Mouse (Mus musculus): ENCODE data around the gene Rabl3. TPM values are rescaled to one million over a fixed set of nuclear protein-coding genes. Genes with fewer than 3 reads are reported as not detected.

Gene Rabl3
- polyA plus RNA-seq, 1 experiment from 2014 or later, result 18.8 TPM

- 61% methylated on average over 5 of the region's 5 CpGs for WGBS
Observed at GRCm38 (mm10) chr16:37562961-37563360, 23.3 kb downstream of the Rabl3 start.

GRCm38 (mm10) chr16:37565117-37565516, 25.4 kb downstream of the Rabl3 start:
- no peaks in the 10 kb centered on the region for H3K27me3 ChIP-seq (ENCODE audit: control insufficient read depth, insufficient read depth, low read depth, low read length)
- no peaks in the 10 kb centered on the region for H3K9me3 ChIP-seq (replicated peaks; ENCODE audit: control insufficient read depth, low read length, poor library complexity, severe bottlenecking)
- WGBS, result 83% methylated on average over 1 of the region's 1 CpGs
- H3K36me3 ChIP-seq (ENCODE audit: control insufficient read depth, insufficient read depth, low read length), result 0 out of 2 replicates have a peak, but pooled peaks cover under 1% of the 10 kb centered on the region
- H3K4me1 ChIP-seq (ENCODE audit: control insufficient read depth, insufficient read depth, low read length), result no peaks in the 10 kb centered on the region
- H3K9ac ChIP-seq (ENCODE audit: low read depth, low read length), result no peak overlapping the region
- ATAC-seq, result no peak
- no peak overlapping the region for H3K4me2 ChIP-seq (ENCODE audit: low read length)
- H3K27ac ChIP-seq (ENCODE audit: low read length), result no peak overlapping the region
- no peak overlapping the region for H3K4me3 ChIP-seq (ENCODE audit: low read depth, low read length)

More at GRCm38 (mm10) chr16:37562961-37563360, 23.3 kb downstream of the Rabl3 start:
- Histone ChIP-seq H3K4me3 (ENCODE audit: low read depth, low read length) (no peak overlapping the region), H3K4me1 (ENCODE audit: control insufficient read depth, insufficient read depth, low read length) (no peaks in the 10 kb centered on the region), H3K9ac (ENCODE audit: low read depth, low read length) (no peak overlapping the region), H3K27me3 (ENCODE audit: control insufficient read depth, insufficient read depth, low read depth, low read length) (no peaks in the 10 kb centered on the region), H3K9me3 (replicated peaks; ENCODE audit: control insufficient read depth, low read length, poor library complexity, severe bottlenecking) (no peaks in the 10 kb centered on the region), H3K27ac (ENCODE audit: low read length) (no peak overlapping the region), H3K36me3 (ENCODE audit: control insufficient read depth, insufficient read depth, low read length) (0 out of 2 replicates have a peak, but pooled peaks cover 2% of the 10 kb centered on the region), H3K4me2 (ENCODE audit: low read length) (no peak overlapping the region)
- ATAC-seq, result no peak

GRCm38 (mm10) chr16:37566107-37566506, 26.4 kb downstream of the Rabl3 start:
- H3K27ac ChIP-seq (ENCODE audit: low read length), result no peak overlapping the region
- H3K9ac ChIP-seq (ENCODE audit: low read depth, low read length), result no peak overlapping the region
- H3K36me3 ChIP-seq (ENCODE audit: control insufficient read depth, insufficient read depth, low read length), result no peaks in the 10 kb centered on the region
- no peak for ATAC-seq
- H3K4me3 ChIP-seq (ENCODE audit: low read depth, low read length), result no peak overlapping the region
- 48% methylated on average over 6 of the region's 6 CpGs for WGBS
- H3K9me3 ChIP-seq (replicated peaks; ENCODE audit: control insufficient read depth, low read length, poor library complexity, severe bottlenecking), result no peaks in the 10 kb centered on the region
- H3K27me3 ChIP-seq (ENCODE audit: control insufficient read depth, insufficient read depth, low read depth, low read length), result no peaks in the 10 kb centered on the region
- no peaks in the 10 kb centered on the region for H3K4me1 ChIP-seq (ENCODE audit: control insufficient read depth, insufficient read depth, low read length)
- no peak overlapping the region for H3K4me2 ChIP-seq (ENCODE audit: low read length)

- Histone ChIP-seq H3K9ac (ENCODE audit: low read depth, low read length) (no peak overlapping the region), H3K27ac (ENCODE audit: low read length) (0 out of 2 replicates have a peak overlapping the region, but pooled peaks have one; percentile 20), H3K36me3 (ENCODE audit: control insufficient read depth, insufficient read depth, low read length) (no peaks in the 10 kb centered on the region), H3K4me3 (ENCODE audit: low read depth, low read length) (no peak overlapping the region), H3K9me3 (replicated peaks; ENCODE audit: control insufficient read depth, low read length, poor library complexity, severe bottlenecking) (no peaks in the 10 kb centered on the region), H3K27me3 (ENCODE audit: control insufficient read depth, insufficient read depth, low read depth, low read length) (no peaks in the 10 kb centered on the region), H3K4me2 (ENCODE audit: low read length) (no peak overlapping the region), H3K4me1 (ENCODE audit: control insufficient read depth, insufficient read depth, low read length) (no peaks in the 10 kb centered on the region)
- 0 out of 2 replicates have a peak, but pooled peaks have one; percentile 49 for ATAC-seq
- WGBS, result 54% methylated on average over 12 of the region's 12 CpGs
Observed at GRCm38 (mm10) chr16:37567113-37568050, 27.7 kb downstream of the Rabl3 start.

- no peak overlapping the region for H3K27ac ChIP-seq (ENCODE audit: low read length)
- ATAC-seq, result no peak
- no peak overlapping the region for H3K4me2 ChIP-seq (ENCODE audit: low read length)
- H3K4me1 ChIP-seq (ENCODE audit: control insufficient read depth, insufficient read depth, low read length), result no peaks in the 10 kb centered on the region
- WGBS, result 62% methylated on average over 3 of the region's 3 CpGs
- H3K36me3 ChIP-seq (ENCODE audit: control insufficient read depth, insufficient read depth, low read length), result no peaks in the 10 kb centered on the region
- no peaks in the 10 kb centered on the region for H3K27me3 ChIP-seq (ENCODE audit: control insufficient read depth, insufficient read depth, low read depth, low read length)
- H3K4me3 ChIP-seq (ENCODE audit: low read depth, low read length), result no peak overlapping the region
- no peaks in the 10 kb centered on the region; the same call in 1 of the 2 replicates for H3K9me3 ChIP-seq (replicated peaks; ENCODE audit: control insufficient read depth, low read length, poor library complexity, severe bottlenecking)
- H3K9ac ChIP-seq (ENCODE audit: low read depth, low read length), result no peak overlapping the region
Observed at GRCm38 (mm10) chr16:37571554-37571953, 31.9 kb downstream of the Rabl3 start.

- Histone ChIP-seq H3K9me3 (replicated peaks; ENCODE audit: control insufficient read depth, low read length, poor library complexity, severe bottlenecking) (no peaks in the 10 kb centered on the region; the same call in 1 of the 2 replicates), H3K27ac (ENCODE audit: low read length) (no peak overlapping the region), H3K27me3 (ENCODE audit: control insufficient read depth, insufficient read depth, low read depth, low read length) (no peaks in the 10 kb centered on the region), H3K9ac (ENCODE audit: low read depth, low read length) (no peak overlapping the region), H3K4me2 (ENCODE audit: low read length) (no peak overlapping the region), H3K36me3 (ENCODE audit: control insufficient read depth, insufficient read depth, low read length) (no peaks in the 10 kb centered on the region), H3K4me3 (ENCODE audit: low read depth, low read length) (no peak overlapping the region), H3K4me1 (ENCODE audit: control insufficient read depth, insufficient read depth, low read length) (no peaks in the 10 kb centered on the region)
- no peak for ATAC-seq
- WGBS, result 89% methylated on average over 12 of the region's 12 CpGs
Observed at GRCm38 (mm10) chr16:37572117-37572754, 32.6 kb downstream of the Rabl3 start.

GRCm38 (mm10) chr16:37573061-37573460, 33.4 kb downstream of the Rabl3 start:
- 95% methylated on average over 5 of the region's 5 CpGs for WGBS
- Histone ChIP-seq H3K4me1 (ENCODE audit: control insufficient read depth, insufficient read depth, low read length) (no peaks in the 10 kb centered on the region), H3K36me3 (ENCODE audit: control insufficient read depth, insufficient read depth, low read length) (no peaks in the 10 kb centered on the region), H3K27me3 (ENCODE audit: control insufficient read depth, insufficient read depth, low read depth, low read length) (no peaks in the 10 kb centered on the region), H3K4me3 (ENCODE audit: low read depth, low read length) (no peak overlapping the region), H3K9me3 (replicated peaks; ENCODE audit: control insufficient read depth, low read length, poor library complexity, severe bottlenecking) (no peaks in the 10 kb centered on the region; the same call in 1 of the 2 replicates), H3K4me2 (ENCODE audit: low read length) (no peak overlapping the region), H3K9ac (ENCODE audit: low read depth, low read length) (no peak overlapping the region), H3K27ac (ENCODE audit: low read length) (no peak overlapping the region)
- no peak for ATAC-seq

- no peaks in the 10 kb centered on the region for H3K27me3 ChIP-seq (ENCODE audit: control insufficient read depth, insufficient read depth, low read depth, low read length)
- no peak overlapping the region for H3K27ac ChIP-seq (ENCODE audit: low read length)
- H3K36me3 ChIP-seq (ENCODE audit: control insufficient read depth, insufficient read depth, low read length), result no peaks in the 10 kb centered on the region
- no peaks in the 10 kb centered on the region; the same call in 1 of the 2 replicates for H3K9me3 ChIP-seq (replicated peaks; ENCODE audit: control insufficient read depth, low read length, poor library complexity, severe bottlenecking)
- no peak overlapping the region for H3K4me2 ChIP-seq (ENCODE audit: low read length)
- H3K4me1 ChIP-seq (ENCODE audit: control insufficient read depth, insufficient read depth, low read length), result no peaks in the 10 kb centered on the region
- no peak for ATAC-seq
- no peak overlapping the region for H3K9ac ChIP-seq (ENCODE audit: low read depth, low read length)
- WGBS, result 78% methylated on average over 3 of the region's 3 CpGs
- no peak overlapping the region for H3K4me3 ChIP-seq (ENCODE audit: low read depth, low read length)
Observed at GRCm38 (mm10) chr16:37575325-37575724, 35.6 kb downstream of the Rabl3 start.

- H3K4me2 ChIP-seq (ENCODE audit: low read length), result no peak overlapping the region
- ATAC-seq, result no peak
- H3K4me3 ChIP-seq (ENCODE audit: low read depth, low read length), result no peak overlapping the region
- H3K27me3 ChIP-seq (ENCODE audit: control insufficient read depth, insufficient read depth, low read depth, low read length), result no peaks in the 10 kb centered on the region
- H3K27ac ChIP-seq (ENCODE audit: low read length), result no peak overlapping the region
- WGBS, result 95% methylated on average over 1 of the region's 1 CpGs
- H3K9me3 ChIP-seq (replicated peaks; ENCODE audit: control insufficient read depth, low read length, poor library complexity, severe bottlenecking), result no peaks in the 10 kb centered on the region
- peaks cover 16% of the 10 kb centered on the region for H3K4me1 ChIP-seq (ENCODE audit: control insufficient read depth, insufficient read depth, low read length)
- no peaks in the 10 kb centered on the region for H3K36me3 ChIP-seq (ENCODE audit: control insufficient read depth, insufficient read depth, low read length)
- H3K9ac ChIP-seq (ENCODE audit: low read depth, low read length), result no peak overlapping the region
Observed at GRCm38 (mm10) chr16:37579591-37579990, 39.9 kb downstream of the Rabl3 start.
